Mouse (Mus musculus) bone marrow, adult 2 months (tissue): Measurements from ENCODE around the gene Stx1a. TPM values are rescaled to one million over a fixed set of nuclear protein-coding genes. Genes with fewer than 3 reads are reported as not detected.

Source experiments
- H3K27ac ChIP-seq: fragments of 200-500 bp; 2 replicates; pipeline ENCODE4 v1.5.1; 2012; ENCODE audit warnings: low read depth, mild to moderate bottlenecking, control low read depth, inconsistent platforms, low read length; ENCODE audit not compliant: control insufficient read depth, poor library complexity, insufficient read depth
- H3K4me1 ChIP-seq: fragments of 200-500 bp; 2 replicates; pipeline ENCODE4 v1.6.1; 2011; ENCODE audit warnings: low read length; ENCODE audit not compliant: control insufficient read depth, insufficient read depth
- H3K4me3 ChIP-seq: fragments of 200-500 bp; replicated peaks from 2 replicates; pipeline ENCODE3; 2011; ENCODE audit warnings: mild to moderate bottlenecking, low read depth, low read length, control low read depth; ENCODE audit not compliant: control insufficient read depth
- CTCF ChIP-seq: fragments of 200-500 bp; IDR thresholded peaks from 2 replicates; pipeline ENCODE4 v1.5.1; 2011; ENCODE audit warnings: low read length, control low read depth; ENCODE audit not compliant: control insufficient read depth, insufficient read depth
- POLR2A ChIP-seq: fragments of 200-500 bp; IDR thresholded peaks from 2 replicates; pipeline ENCODE4 v1.6.1; 2011; ENCODE audit warnings: low read depth, mild to moderate bottlenecking, control low read depth, low read length, borderline replicate concordance; ENCODE audit not compliant: control insufficient read depth
- WGBS: fragments of 180-500 bp; shearing (Covaris S2); methylation state at CpG from one replicate; pipeline ENCODE4 v1.1.7; 2018; 5-methylcytosine and 5-hydroxymethylcytosine counted together
- polyA plus RNA-seq: library from polyadenylated mRNA; stranded (reverse); fragments of >200 nt; gene quantifications from 2 replicates; pipeline ENCODE4 v1.2.4, GENCODE M21; 2011; ENCODE audit warnings: low replicate concordance; ENCODE audit not compliant: missing spikeins, insufficient read depth, insufficient read length

Stx1a gene
- polyA plus RNA-seq, 1 experiment = 2.9 TPM

DNA sequence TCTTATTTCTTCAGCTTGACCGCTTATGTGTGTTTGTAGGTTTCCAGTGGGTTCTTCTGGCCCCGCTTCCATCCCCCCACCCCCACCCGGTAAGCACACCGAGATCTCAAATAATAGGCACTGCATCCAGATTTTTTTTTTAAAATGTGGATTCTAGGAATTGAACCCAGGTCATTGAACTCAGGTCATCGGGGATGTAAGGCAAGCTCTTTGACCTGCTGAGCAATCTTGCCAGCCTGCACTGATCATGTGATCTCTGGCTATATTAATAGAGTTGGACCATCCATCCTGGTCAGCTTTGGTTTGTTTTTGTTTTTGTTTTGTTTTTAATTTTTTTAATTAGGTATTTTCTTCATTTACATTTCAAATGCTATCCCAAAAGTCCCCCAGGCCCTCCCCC lies 9.3 kb downstream of the Stx1a start:
- H3K4me3 ChIP-seq = no peak overlapping the region
- H3K4me1 ChIP-seq = no peaks in the 10 kb centered on the region; the same call in 1 of the 2 replicates
- 85% methylated on average over 5 of the region's 5 CpGs for WGBS
- TF ChIP-seq CTCF (no peak), POLR2A (no peak)
- no peak overlapping the region for H3K27ac ChIP-seq

DNA sequence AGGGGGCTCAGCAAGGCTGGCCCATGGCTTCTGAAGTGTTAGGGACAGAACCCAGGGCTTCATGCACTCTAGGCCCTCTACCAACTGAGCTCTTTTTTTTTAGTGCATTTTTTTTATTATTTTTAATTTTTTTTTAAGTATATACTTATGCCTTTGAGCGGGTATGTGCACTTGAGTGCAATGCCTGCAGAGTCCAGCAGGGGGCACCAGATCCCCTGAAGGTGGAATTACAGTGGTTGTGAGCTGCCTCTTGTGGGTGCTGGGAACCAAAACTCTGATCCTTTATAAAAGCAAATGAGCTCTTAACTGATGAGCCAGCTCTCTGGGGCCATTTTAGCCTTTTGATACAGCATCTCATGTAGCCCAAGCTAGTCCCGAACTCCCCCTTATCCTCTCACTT lies 11.3 kb downstream of the Stx1a start:
- WGBS = 93% methylated on average over 2 of the region's 2 CpGs
- TF ChIP-seq CTCF (peak; percentile 48), POLR2A (no peak)
- Histone ChIP-seq H3K4me3 (no peak overlapping the region), H3K4me1 (no peaks in the 10 kb centered on the region), H3K27ac (no peak overlapping the region)

DNA sequence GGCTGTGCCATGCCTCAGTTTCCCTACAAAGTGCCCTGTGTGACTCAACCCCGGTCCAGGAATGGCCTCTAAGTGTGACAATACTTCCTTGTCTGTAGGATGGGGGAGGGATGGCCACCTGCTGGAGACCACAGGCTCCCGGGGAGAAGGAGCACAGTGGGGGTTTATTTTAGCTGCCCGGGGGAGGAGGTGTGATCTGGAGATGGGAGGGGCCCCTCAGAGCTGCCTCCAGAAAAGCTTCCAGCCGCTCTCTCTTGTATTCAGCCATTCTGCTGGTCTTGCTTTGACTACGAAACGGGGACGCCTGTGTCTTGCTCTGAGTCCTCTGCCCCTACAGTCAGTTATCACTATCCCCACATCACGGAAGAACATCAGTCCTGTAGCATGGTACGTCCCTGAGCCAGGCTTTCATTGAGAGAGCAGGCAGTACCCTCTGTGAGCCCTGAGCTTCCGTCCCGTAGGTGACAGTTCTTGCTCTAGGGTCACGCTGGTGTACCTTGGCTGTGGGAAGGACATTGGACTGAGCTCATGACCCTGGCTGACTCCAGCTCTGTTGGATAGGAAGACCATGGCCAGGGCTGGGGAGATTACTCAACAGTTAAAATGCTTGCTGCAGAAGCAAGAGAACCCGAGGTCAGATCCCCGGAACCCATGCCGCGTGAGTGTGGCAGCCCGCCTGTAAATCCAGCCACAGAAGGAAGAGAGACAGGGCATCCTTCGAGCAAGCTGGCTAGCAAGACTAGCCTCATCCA lies 12.5 kb downstream of the Stx1a start:
- no peak overlapping the region for H3K4me3 ChIP-seq
- TF ChIP-seq POLR2A (no peak), CTCF (no peak)

DNA sequence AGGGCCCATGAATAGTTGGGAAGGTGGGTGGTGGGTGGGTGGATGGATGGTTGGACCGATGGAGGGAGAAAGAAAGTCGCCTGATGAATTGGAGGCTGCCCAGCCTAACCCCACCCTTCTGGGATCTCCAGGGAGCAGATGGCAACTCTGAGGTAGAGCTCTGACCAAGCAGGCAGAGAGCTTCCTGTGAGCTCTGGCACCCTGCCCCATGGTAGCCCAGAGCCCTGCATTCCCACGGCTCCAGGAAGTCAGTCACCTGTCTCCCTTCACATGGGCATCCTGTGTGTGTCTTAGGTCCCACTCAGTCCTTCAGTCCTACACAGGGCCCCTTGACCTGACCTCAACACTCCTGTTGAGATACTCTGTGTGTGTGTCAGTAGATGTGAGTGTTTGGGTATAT lies 14.7 kb downstream of the Stx1a start:
- no peak overlapping the region for H3K4me3 ChIP-seq
- no peaks in the 10 kb centered on the region for H3K4me1 ChIP-seq
- TF ChIP-seq CTCF (no peak), POLR2A (no peak)
- 35% methylated on average over 3 of the region's 3 CpGs for WGBS
- H3K27ac ChIP-seq = no peak overlapping the region

More for the DNA sequence above, 12.5 kb downstream of the Stx1a start:
- Histone ChIP-seq H3K4me1 (no peaks in the 10 kb centered on the region), H3K27ac (no peak overlapping the region)
- WGBS = 76% methylated on average over 18 of the region's 18 CpGs

DNA sequence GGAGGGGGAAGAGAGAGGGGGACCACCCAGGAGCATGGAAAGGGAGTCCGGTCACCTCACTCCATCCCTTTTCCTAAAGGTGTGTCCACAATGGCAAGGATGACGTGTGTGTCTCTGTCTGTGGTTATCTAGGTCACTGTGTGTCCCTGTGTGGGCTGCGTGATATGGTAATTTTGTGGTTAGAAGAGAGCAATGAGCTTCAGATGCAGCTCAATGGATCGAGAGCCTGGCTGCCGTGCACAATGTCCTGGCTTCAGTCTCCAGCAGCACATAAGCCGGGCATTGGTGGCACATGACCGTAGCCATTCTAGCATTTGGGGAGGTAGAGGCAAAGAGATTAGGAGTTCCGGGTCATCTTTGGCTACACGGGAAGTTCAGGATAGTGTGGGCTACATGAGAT lies 16.3 kb downstream of the Stx1a start:
- no peak for TF ChIP-seq POLR2A
- TF ChIP-seq CTCF = no peak
- H3K4me1 ChIP-seq = no peaks in the 10 kb centered on the region

DNA sequence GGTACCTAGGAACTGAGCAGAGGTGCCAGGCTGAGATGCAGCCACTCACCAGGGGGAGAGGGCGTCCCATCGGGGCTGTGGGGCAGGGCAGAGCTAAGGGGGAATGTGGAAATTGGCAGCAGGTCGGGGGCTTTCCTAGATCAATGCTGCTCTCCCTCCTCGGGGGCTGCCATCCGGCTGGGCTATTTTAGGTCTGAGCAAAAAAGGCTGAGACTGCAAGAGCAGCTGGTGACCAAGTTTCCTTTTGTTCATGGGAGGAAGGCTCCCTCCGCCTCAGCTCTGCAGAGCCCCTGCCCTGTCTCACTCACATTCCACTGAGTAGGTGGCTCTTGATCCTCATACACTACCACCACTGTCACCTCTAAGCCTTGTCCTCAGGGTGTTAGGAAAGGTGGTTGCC lies 16.8 kb downstream of the Stx1a start:
- WGBS = 21% methylated on average over 6 of the region's 6 CpGs
- Histone ChIP-seq H3K4me1 (no peaks in the 10 kb centered on the region), H3K4me3 (no peak overlapping the region), H3K27ac (no peak overlapping the region)
- no peak for TF ChIP-seq POLR2A

More for the DNA sequence above, 16.3 kb downstream of the Stx1a start:
- WGBS = 48% methylated on average over 9 of the region's 9 CpGs
- no peak overlapping the region for H3K27ac ChIP-seq
- H3K4me3 ChIP-seq = no peak overlapping the region

DNA sequence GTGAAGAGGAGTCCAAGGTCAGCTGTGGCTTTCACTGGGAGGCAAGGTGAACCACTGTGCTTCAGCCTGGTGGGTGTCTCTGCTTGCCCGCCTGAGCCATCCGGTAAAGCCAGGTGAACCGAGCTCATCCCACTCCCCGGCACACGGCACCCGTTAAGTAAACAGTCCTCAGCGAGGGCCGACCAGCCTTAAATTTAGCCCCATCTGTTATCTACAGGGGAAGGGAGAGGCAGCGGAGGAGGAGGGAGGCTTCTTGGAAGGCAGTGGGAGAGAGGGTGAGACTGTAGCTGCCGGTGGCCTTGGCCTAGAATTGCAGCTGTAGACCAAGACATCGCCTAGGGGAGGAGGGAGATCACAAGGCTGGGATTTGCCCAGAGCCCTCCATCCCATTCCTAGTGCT lies 17.5 kb downstream of the Stx1a start:
- TF ChIP-seq POLR2A (no peak), CTCF (no peak)
- Histone ChIP-seq H3K4me3 (no peak overlapping the region), H3K4me1 (no peaks in the 10 kb centered on the region), H3K27ac (no peak overlapping the region)
- 84% methylated on average over 11 of the region's 11 CpGs for WGBS

DNA sequence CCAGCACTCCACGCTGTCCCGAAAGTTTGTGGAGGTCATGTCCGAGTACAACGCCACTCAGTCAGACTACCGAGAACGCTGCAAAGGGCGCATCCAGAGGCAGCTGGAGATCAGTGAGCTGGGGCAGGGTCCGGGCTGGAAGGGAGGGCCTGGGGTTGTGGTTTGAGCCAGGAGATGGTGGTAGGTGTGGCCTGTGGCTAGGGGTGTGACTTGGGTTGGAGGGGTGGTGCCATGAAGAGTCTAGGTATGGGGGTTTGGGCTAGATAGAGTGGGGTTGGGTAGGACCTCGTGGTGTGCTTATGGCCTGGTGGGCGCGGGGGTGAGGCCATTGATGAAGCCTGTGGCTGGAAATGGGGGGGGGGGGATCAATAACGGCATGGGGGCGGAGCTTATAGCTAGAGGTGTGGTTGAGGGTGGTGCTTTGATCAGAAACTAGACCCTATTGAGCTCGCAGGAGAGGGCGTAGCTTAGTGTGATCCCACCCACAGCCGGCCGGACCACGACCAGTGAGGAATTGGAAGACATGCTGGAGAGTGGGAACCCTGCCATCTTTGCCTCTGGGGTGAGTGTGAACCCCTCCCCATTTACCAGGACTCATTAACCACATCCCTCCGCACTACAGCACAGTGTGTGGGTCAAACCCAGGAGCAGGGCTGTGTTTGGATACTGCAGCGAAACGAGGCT lies 19.0 kb downstream of the Stx1a start:
- no peak overlapping the region for H3K27ac ChIP-seq
- TF ChIP-seq POLR2A (no peak), CTCF (no peak)
- H3K4me3 ChIP-seq = no peak overlapping the region
- no peaks in the 10 kb centered on the region for H3K4me1 ChIP-seq
- WGBS = 83% methylated on average over 21 of the region's 21 CpGs

DNA sequence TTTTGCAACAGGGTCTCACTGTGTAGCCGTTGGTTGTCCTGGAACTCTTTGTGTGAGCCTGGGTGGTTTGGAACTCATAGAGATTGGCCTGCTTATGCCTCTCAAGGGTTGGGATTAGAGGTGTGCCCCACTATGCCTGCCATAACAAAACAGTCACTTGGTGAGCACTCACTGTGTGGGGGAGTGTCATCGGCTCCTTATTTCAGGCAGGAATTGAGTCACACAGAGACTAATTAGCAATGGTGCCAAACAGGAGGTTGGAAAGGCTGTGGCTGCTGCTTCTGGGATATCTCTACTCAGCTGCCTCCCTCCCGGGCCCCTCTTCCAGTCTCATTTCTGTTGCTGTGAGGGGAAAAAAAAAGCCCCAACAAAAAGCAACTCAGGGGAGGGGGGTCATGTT lies 21.3 kb downstream of the Stx1a start:
- Histone ChIP-seq H3K4me1 (no peaks in the 10 kb centered on the region), H3K27ac (no peak overlapping the region), H3K4me3 (no peak overlapping the region)
- 84% methylated on average over 3 of the region's 3 CpGs for WGBS
- TF ChIP-seq POLR2A = no peak
- no peak for TF ChIP-seq CTCF
